Mouse (Mus musculus): ENCODE results near the gene Osbpl9. TPM values are rescaled to one million over a fixed set of nuclear protein-coding genes. Genes with fewer than 3 reads are reported as not detected.

Osbpl9 gene
- total RNA-seq, 2 experiments from 2014 or later, result 77.0 to 98.7 TPM

GRCm38 (mm10) chr4:109052282-109052681 lies 149.8 kb downstream of the Osbpl9 start:
- no peak for DNase-seq (ENCODE audit: low spot score in 2 of 2)

DNA sequence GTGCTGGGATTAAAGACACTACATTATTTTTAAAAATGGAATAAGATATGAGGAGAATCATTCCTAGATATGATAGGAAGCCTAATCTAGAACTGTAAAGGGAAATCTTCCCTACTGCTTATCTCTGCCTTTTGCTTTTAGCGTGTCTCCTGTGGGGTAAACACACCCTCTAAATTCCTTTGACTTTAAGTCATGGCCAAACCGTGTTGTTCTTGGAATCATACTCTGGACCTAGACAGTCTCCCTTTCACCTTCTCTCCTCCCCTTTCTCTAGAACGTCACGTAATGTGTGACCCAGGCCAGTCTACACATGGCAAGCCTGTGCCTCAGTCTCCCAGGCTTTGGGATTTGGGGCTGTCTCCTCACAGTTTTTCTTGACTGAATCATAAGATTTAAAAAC lies 153.8 kb downstream of the Osbpl9 start:
- no peak for DNase-seq (ENCODE audit: low spot score in 2 of 2)

DNA sequence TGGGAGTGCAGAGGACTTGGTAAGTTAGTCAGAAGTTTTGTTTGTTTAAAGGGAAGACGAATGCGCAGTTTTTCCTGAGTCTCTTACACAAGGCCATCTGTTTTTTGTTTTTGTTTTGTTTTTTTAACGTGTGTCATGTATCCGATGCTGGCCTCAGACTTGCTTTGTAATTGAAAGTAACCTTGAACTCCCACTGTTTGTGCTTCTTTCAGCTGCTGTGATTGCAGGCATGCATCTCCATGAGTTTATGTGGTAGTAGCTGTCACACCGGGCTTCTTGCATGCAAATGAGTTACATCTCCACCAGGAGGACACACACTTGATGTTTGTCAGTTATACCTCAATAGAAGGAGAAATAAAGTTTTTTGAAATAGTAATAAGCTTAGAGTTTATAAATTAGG lies 158.3 kb downstream of the Osbpl9 start:
- no peak for DNase-seq (ENCODE audit: low spot score in 2 of 2)

GRCm38 (mm10) chr4:109043294-109043693 lies 158.8 kb downstream of the Osbpl9 start:
- no peak for DNase-seq (ENCODE audit: low spot score in 2 of 2)

GRCm38 (mm10) chr4:109042739-109043138 lies 159.3 kb downstream of the Osbpl9 start:
- no peak for DNase-seq (ENCODE audit: low spot score in 2 of 2)

- DNase-seq (ENCODE audit: low spot score in 2 of 2), result peak in 1 of 2 experiments; percentile 51
These were observed 165.7 kb downstream of the Osbpl9 start for GRCm38 (mm10) chr4:109036327-109036726.

DNA sequence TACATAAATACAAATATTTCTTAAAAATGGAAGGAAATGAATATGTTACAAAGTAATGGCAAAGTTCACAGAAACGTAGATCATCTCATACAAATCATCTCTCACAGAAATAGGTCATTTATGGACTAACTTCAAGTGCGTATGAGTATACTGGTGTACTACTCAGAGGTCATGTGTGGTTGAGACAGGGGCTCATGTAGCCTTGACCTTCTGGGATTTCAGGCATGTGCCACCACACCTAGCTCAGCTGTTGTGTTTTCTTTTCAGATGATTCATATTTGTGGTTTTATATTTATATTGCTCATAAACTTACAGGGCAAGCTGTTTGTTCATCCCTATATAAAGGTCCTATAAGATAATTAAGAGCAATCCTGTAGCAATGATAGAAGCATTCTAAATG lies 171.8 kb downstream of the Osbpl9 start:
- no peak for DNase-seq (ENCODE audit: low spot score in 2 of 2)

DNA sequence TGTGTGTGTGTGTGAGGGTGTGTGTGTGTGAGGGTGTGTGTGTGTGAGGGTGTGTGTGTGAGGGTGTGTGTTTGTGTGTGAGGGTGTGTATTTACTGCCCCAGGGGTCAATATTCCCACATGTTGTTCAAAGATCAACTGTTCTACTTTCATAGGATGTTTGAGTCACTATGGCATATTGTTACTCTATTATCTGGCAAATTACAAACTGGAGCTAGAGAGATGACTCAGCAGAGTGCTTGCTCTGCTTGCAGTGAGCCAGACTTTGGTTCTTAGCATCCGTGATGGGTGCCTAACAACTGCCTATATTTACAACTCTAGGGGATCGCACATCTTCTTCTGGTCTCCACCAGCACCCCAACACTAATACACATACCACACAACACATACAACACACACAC lies 172.2 kb downstream of the Osbpl9 start:
- no peak for DNase-seq (ENCODE audit: low spot score in 2 of 2)

DNA sequence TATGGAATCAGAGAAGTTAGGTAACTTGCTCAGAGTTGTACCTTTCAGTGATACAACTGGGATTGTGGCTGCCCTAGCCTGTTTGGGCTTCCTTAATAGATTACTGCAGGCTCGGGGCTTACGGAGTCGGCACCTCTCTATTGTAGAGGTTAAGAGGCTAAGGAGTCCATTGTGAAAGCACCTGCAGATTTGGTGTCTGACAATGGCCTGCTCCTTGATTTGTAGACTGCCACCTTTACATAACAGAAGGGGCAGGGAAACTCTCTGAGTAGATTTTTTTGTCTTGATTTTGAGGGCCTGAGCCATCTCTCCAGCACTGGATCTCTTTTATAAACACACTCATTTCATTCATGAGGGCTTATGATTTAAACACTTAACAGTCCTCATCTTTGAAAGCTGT lies 175.5 kb downstream of the Osbpl9 start:
- no peak for DNase-seq (ENCODE audit: low spot score in 2 of 2)

- no peak for DNase-seq (ENCODE audit: low spot score in 2 of 2)
These were observed 177.0 kb downstream of the Osbpl9 start for GRCm38 (mm10) chr4:109025061-109025460.

- DNase-seq (ENCODE audit: low spot score in 2 of 2), result no peak
These were observed 180.1 kb downstream of the Osbpl9 start for GRCm38 (mm10) chr4:109021976-109022375.

- DNase-seq (ENCODE audit: low spot score in 2 of 2), result no peak
These were observed 182.8 kb downstream of the Osbpl9 start for GRCm38 (mm10) chr4:109019301-109019700.

DNA sequence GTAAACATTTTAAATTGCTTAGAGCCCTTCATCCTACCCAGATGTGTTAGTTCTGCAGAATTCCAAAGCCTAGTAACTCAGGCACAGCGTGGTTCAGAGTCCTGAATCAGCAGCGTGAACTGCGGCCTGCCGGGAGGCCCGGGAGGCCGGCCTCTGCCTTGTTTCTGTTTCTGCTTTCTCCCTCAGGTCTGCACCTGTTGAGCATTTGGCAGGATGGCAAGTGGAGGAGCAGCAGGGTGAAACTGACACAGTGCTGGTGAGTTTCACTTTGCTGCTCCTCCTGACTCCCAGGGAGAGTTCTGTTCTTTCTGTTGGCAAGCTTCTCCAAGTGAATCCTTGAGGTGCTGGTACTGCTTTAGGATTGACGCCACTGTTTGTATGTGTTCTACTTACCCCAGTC lies 184.6 kb downstream of the Osbpl9 start:
- no peak for DNase-seq (ENCODE audit: low spot score in 2 of 2)

GRCm38 (mm10) chr4:109014091-109014490 lies 188.0 kb downstream of the Osbpl9 start:
- no peak for DNase-seq (ENCODE audit: low spot score in 2 of 2)

Small RNA genes lying within 50 kb of the gene (microRNA-seq; reads per million reads assigned to microRNA genes)
- gene Mir761, result not detected

Other genes starting within 250 kb of the Osbpl9 start
- 10 to 100 TPM; 95.5 to 98.8 TPM for gene Nrd1, start 201.6 kb downstream of the Osbpl9 start, total RNA-seq (2021)
- under 1 TPM in 1 of 2 experiments, not detected in 1; 0.34 TPM for gene Calr4, start 32.2 kb upstream of the Osbpl9 start, total RNA-seq (2021)
- 10 to 100 TPM; 51.0 to 55.5 TPM for gene Eps15, start 78.0 kb upstream of the Osbpl9 start, total RNA-seq (2021)
- 1 to 10 TPM in 1 of 2 experiments, under 1 TPM in 1; 0.83 to 1.2 TPM for gene Ttc39a, start 204.4 kb upstream of the Osbpl9 start, total RNA-seq (2021)